Mouse (Mus musculus) retina, embryonic 14.5 days (tissue): ENCODE measurements around the gene Tex12.

Source experiments
- DNase-seq: peaks from one replicate; pipeline ENCODE4 v3.0.0-alpha.2; 2015; ENCODE audit warnings: low spot score

The Tex12 gene

GRCm38 (mm10) chr9:50507570-50507969 is 53.6 kb downstream of the Tex12 start:
- no peak for DNase-seq
